Mouse (Mus musculus): ENCODE results near the gene Cdkn3. TPM values are rescaled to one million over a fixed set of nuclear protein-coding genes. Genes with fewer than 3 reads are reported as not detected.
A peak's percentile ranks its signal among the peaks of the same experiment; 100 is the strongest.

The Cdkn3 gene
- polyA plus RNA-seq, 1 experiment: 2.5 TPM

DNA sequence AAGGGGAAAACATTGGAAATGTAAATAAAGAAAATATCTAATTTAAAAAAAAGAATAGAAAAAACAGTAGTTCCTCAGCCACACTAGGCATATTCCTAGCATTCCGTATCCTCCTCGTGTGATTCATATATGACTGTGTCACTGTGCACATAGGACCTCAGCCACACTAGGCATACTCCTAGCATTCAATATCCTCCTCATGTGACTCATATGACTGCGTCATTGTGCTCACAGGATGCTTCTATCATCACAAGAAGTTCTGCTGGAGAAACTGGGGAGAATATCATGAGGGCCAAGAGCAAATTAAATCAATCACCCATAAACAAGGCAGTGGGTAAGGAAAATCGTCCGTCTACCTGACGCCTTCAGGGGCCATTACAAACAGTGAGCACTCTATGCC is 30.4 kb downstream of the Cdkn3 start:
- TF ChIP-seq GATA1 (IDR thresholded peaks at IDR 0.05; ENCODE audit: low read length) (no peak), TAL1 (IDR thresholded peaks at IDR 0.05; ENCODE audit: low read length) (no peak)
- no peaks in the 10 kb centered on the region for H3K36me3 ChIP-seq (ENCODE audit: control insufficient read depth)
- H3K9me3 ChIP-seq (ENCODE audit: control insufficient read depth, low read length): no peaks in the 10 kb centered on the region
- no peaks in the 10 kb centered on the region for H3K27me3 ChIP-seq (ENCODE audit: control insufficient read depth)
- H3K4me1 ChIP-seq (ENCODE audit: control insufficient read depth): peaks cover 37% of the 10 kb centered on the region
- no peak overlapping the region for H3K4me3 ChIP-seq (replicated peaks)

- TF ChIP-seq GATA1 (IDR thresholded peaks at IDR 0.05; ENCODE audit: low read length) (no peak), TAL1 (IDR thresholded peaks at IDR 0.05; ENCODE audit: low read length) (no peak)
- no peaks in the 10 kb centered on the region for H3K27me3 ChIP-seq (ENCODE audit: control insufficient read depth)
- no peak overlapping the region for H3K4me3 ChIP-seq (replicated peaks)
These were observed 33.8 kb downstream of the Cdkn3 start for GRCm38 (mm10) chr14:46794157-46794556.

DNA sequence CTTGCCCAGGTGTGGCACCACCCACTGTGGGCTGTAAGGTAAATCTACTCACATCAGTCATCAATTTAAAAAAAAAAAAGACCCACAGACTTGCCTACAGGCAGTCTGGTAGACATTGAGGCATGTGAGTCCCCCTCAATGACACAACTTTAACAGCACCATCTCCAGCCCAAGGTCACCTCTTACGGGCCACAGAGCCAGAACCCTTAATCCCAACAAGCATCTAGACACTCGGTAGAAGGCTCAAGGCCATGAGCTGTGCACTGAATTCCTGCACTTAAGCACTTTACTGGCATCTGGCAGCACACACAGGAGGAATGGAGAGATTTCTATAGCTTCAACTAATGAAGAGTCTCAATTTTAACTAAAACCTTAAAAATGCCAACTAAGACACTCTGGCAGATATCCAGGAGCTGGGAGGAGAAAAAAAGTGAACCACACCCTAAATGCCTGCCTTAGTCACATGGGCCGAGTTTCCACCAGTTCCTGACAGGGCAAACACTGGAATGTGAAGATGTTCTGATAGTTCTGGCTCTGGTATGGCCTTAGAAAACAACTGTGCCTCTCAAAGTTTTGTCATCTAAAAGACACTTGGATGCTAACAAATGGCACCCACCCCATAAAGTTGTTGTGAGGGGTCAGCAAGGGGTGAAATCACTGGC is 40.5 kb downstream of the Cdkn3 start:
- Histone ChIP-seq H3K36me3 (ENCODE audit: control insufficient read depth) (peaks cover 18% of the 10 kb centered on the region), H3K4me3 (replicated peaks) (no peak overlapping the region), H3K9me3 (ENCODE audit: control insufficient read depth, low read length) (peaks cover 2% of the 10 kb centered on the region; the same call in 1 of the 2 replicates), H3K4me1 (ENCODE audit: control insufficient read depth) (peaks cover 9% of the 10 kb centered on the region), H3K27me3 (ENCODE audit: control insufficient read depth) (no peaks in the 10 kb centered on the region)
- no peak for TF ChIP-seq GATA1 (IDR thresholded peaks at IDR 0.05; ENCODE audit: low read length)
- TF ChIP-seq TAL1 (IDR thresholded peaks at IDR 0.05; ENCODE audit: low read length): no peak

More at GRCm38 (mm10) chr14:46794157-46794556, 33.8 kb downstream of the Cdkn3 start:
- H3K9me3 ChIP-seq (ENCODE audit: control insufficient read depth, low read length): peaks cover 1% of the 10 kb centered on the region; the same call in 1 of the 2 replicates
- 0 out of 2 replicates have a peak, but pooled peaks cover 1% of the 10 kb centered on the region for H3K36me3 ChIP-seq (ENCODE audit: control insufficient read depth)
- peaks cover 16% of the 10 kb centered on the region for H3K4me1 ChIP-seq (ENCODE audit: control insufficient read depth)

GRCm38 (mm10) chr14:46803259-46803658 is 42.9 kb downstream of the Cdkn3 start:
- peaks cover 2% of the 10 kb centered on the region; the same call in 1 of the 2 replicates for H3K9me3 ChIP-seq (ENCODE audit: control insufficient read depth, low read length)
- H3K36me3 ChIP-seq (ENCODE audit: control insufficient read depth): peaks cover 31% of the 10 kb centered on the region
- H3K4me1 ChIP-seq (ENCODE audit: control insufficient read depth): peaks cover 9% of the 10 kb centered on the region
- no peak overlapping the region for H3K4me3 ChIP-seq (replicated peaks)
- TF ChIP-seq GATA1 (IDR thresholded peaks at IDR 0.05; ENCODE audit: low read length) (no peak), TAL1 (IDR thresholded peaks at IDR 0.05; ENCODE audit: low read length) (no peak)
- H3K27me3 ChIP-seq (ENCODE audit: control insufficient read depth): no peaks in the 10 kb centered on the region

DNA sequence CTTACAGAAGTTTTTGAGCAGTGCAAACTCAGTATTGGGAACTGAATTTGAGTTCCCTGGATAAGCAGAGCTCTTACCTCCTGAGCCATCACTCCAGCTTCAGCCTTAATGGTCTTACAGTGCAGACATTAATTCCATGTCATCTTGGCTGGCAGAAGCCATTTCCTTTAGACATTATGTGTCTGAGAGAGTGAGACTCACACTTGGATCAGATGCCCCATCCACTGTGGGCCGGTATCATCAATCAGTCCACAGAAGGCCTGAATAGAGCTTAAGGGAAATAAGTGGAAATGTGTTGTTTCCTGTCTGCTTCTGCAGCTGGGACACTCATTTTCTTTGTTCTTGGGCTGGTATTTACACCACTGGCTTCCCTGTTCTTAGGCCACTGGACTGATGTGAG is 43.5 kb downstream of the Cdkn3 start:
- peaks cover 9% of the 10 kb centered on the region for H3K4me1 ChIP-seq (ENCODE audit: control insufficient read depth)
- no peaks in the 10 kb centered on the region for H3K27me3 ChIP-seq (ENCODE audit: control insufficient read depth)
- peaks cover 2% of the 10 kb centered on the region; the same call in 1 of the 2 replicates for H3K9me3 ChIP-seq (ENCODE audit: control insufficient read depth, low read length)
- TF ChIP-seq GATA1 (IDR thresholded peaks at IDR 0.05; ENCODE audit: low read length): no peak
- TF ChIP-seq TAL1 (IDR thresholded peaks at IDR 0.05; ENCODE audit: low read length): no peak
- H3K36me3 ChIP-seq (ENCODE audit: control insufficient read depth): peaks cover 35% of the 10 kb centered on the region
- H3K4me3 ChIP-seq (replicated peaks): no peak overlapping the region

GRCm38 (mm10) chr14:46806186-46806585 is 45.8 kb downstream of the Cdkn3 start:
- TF ChIP-seq GATA1 (IDR thresholded peaks at IDR 0.05; ENCODE audit: low read length): no peak
- no peak for TF ChIP-seq TAL1 (IDR thresholded peaks at IDR 0.05; ENCODE audit: low read length)
- H3K9me3 ChIP-seq (ENCODE audit: control insufficient read depth, low read length): no peaks in the 10 kb centered on the region
- H3K36me3 ChIP-seq (ENCODE audit: control insufficient read depth): peaks cover 55% of the 10 kb centered on the region
- H3K27me3 ChIP-seq (ENCODE audit: control insufficient read depth): no peaks in the 10 kb centered on the region
- H3K4me1 ChIP-seq (ENCODE audit: control insufficient read depth): peaks cover 3% of the 10 kb centered on the region
- no peak overlapping the region for H3K4me3 ChIP-seq (replicated peaks)

- Histone ChIP-seq H3K4me3 (replicated peaks) (no peak overlapping the region), H3K4me1 (ENCODE audit: control insufficient read depth) (no peaks in the 10 kb centered on the region), H3K36me3 (ENCODE audit: control insufficient read depth) (peaks cover 71% of the 10 kb centered on the region), H3K9me3 (ENCODE audit: control insufficient read depth, low read length) (no peaks in the 10 kb centered on the region), H3K27me3 (ENCODE audit: control insufficient read depth) (no peaks in the 10 kb centered on the region)
- TF ChIP-seq GATA1 (IDR thresholded peaks at IDR 0.05; ENCODE audit: low read length): no peak
- TF ChIP-seq TAL1 (IDR thresholded peaks at IDR 0.05; ENCODE audit: low read length): no peak
These were observed 47.6 kb downstream of the Cdkn3 start for GRCm38 (mm10) chr14:46807927-46808326.

DNA sequence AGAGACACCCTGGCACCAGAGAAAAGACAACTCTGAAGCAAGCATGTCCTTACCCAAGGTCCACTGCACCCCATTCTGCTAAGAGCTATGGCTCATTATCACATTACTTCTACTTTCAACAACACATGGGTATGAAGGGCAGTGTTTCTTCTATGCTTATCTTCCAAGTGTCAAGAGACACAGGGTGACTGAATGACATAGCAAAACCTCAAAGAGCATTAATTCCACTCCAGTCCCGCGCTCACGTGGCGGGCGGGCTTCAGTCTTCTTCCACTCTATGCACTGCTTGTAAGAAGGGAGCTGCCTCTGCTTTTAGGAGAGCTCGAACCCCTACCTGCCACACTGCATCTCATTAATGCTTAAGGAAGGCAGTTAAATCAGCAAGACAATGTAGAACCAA is 55.3 kb downstream of the Cdkn3 start:
- Histone ChIP-seq H3K36me3 (ENCODE audit: control insufficient read depth) (peaks cover 63% of the 10 kb centered on the region), H3K4me1 (ENCODE audit: control insufficient read depth) (peaks cover 40% of the 10 kb centered on the region), H3K4me3 (replicated peaks) (no peak overlapping the region), H3K27me3 (ENCODE audit: control insufficient read depth) (no peaks in the 10 kb centered on the region), H3K9me3 (ENCODE audit: control insufficient read depth, low read length) (no peaks in the 10 kb centered on the region)
- TF ChIP-seq GATA1 (IDR thresholded peaks at IDR 0.05; ENCODE audit: low read length): peak; percentile 20; the same call in 1 of the 2 replicates
- TF ChIP-seq TAL1 (IDR thresholded peaks at IDR 0.05; ENCODE audit: low read length): no peak

DNA sequence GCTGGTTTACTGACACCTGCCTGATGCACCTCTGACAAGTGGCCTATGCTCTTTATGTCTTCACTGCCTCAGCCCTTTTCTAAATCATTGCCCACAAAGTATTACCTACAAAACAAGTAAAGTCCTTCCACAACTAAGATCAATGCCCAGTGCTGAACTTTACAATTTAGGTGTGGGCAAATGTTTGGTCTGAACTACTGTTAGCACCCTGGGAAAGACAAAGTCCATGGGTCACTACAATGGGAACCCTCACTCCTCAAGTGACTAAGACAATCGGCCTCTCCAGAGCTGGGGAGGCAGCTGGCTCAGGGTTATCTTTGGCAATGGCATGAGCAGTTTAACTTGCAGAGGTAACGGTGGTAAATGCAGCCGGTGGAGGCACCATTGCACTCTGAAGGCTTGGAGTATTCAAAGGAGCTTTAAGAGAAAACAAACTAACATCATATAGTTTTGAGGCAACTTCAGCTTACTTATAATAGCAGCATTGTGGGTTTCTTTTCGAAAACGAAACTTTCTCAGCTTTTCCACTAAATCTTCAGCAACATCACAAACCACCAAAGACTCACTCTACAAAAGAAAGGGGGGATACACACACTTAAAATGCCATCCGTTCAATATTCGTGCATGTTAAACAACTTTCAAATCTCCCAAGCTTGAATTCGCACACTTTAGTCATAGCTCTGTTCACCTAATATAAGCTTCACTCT is 56.7 kb downstream of the Cdkn3 start:
- peaks cover 53% of the 10 kb centered on the region for H3K4me1 ChIP-seq (ENCODE audit: control insufficient read depth)
- H3K9me3 ChIP-seq (ENCODE audit: control insufficient read depth, low read length): no peaks in the 10 kb centered on the region
- peaks cover 50% of the 10 kb centered on the region for H3K36me3 ChIP-seq (ENCODE audit: control insufficient read depth)
- H3K4me3 ChIP-seq (replicated peaks): no peak overlapping the region
- no peaks in the 10 kb centered on the region for H3K27me3 ChIP-seq (ENCODE audit: control insufficient read depth)
- TF ChIP-seq TAL1 (IDR thresholded peaks at IDR 0.05; ENCODE audit: low read length) (no peak), GATA1 (IDR thresholded peaks at IDR 0.05; ENCODE audit: low read length) (no peak)

All from erythroblast, embryonic 14.5 days (primary cell).